Mouse (Mus musculus): ENCODE results near the gene Ctcf. TPM values are rescaled to one million over a fixed set of nuclear protein-coding genes. Genes with fewer than 3 reads are reported as not detected.
A peak's percentile ranks its signal among the peaks of the same experiment; 100 is the strongest.

Ctcf gene
- total RNA-seq, 1 experiment: 65.5 TPM

- peak within 1 kb of the TSS; percentile 87 for H3K9ac ChIP-seq (ENCODE audit: insufficient read depth, low read depth, low read length, poor library complexity, severe bottlenecking)
- in situ Hi-C loops (cut with MboI; ENCODE audit: low sequenced_read_pairs in 2 of 2, unreplicated experiment in 2 of 2): no loop called here
- peaks cover 2 to 11% of the 10 kb centered on the region in 2 experiments; a peak in 1 of 4 replicates for H3K4me1 ChIP-seq (ENCODE audit: control insufficient read depth in 2 of 2, insufficient read depth in 2 of 2, low read length in 2 of 2, poor library complexity in 1 of 2)
- DNase-seq (ENCODE audit: low read depth, low spot score): peak; percentile 92
- peak within 1 kb of the TSS; percentile 92 for H3K27ac ChIP-seq (ENCODE audit: insufficient read depth, low read depth, low read length, poor library complexity, severe bottlenecking)
- peak within 1 kb of the TSS; percentile 78 to 100 for H3K4me3 ChIP-seq (ENCODE audit: insufficient read depth in 1 of 2, low read depth in 1 of 2, low read length in 2 of 2, poor library complexity in 1 of 2, severe bottlenecking in 1 of 2)
- H3K36me3 ChIP-seq (ENCODE audit: control insufficient read depth, insufficient read depth, low read length, poor library complexity, severe bottlenecking): peaks cover 30% of the 10 kb centered on the region
- TF ChIP-seq MAFK (IDR thresholded peaks at IDR 0.05; ENCODE audit: insufficient read depth, low read depth, low read length) (no peak), ZNF384 (IDR thresholded peaks at IDR 0.05; ENCODE audit: low read depth, low read length) (no peak), CHD2 (IDR thresholded peaks at IDR 0.05; ENCODE audit: low read depth, low read length) (0 out of 2 replicates have a peak, but pooled peaks have one; percentile 1), HCFC1 (IDR thresholded peaks at IDR 0.05; ENCODE audit: borderline replicate concordance, insufficient read depth, low read length) (peak; percentile 35; the same call in 1 of the 2 replicates), ZC3H11A (IDR thresholded peaks at IDR 0.05; ENCODE audit: borderline replicate concordance, low read depth, low read length) (no peak)
- no peaks in the 10 kb centered on the region for H3K9me3 ChIP-seq (ENCODE audit: control insufficient read depth, insufficient read depth, low read depth, low read length)
These were observed 64.8 kb downstream of the Ctcf start, which contains the start of the genes Acd and Pard6a for GRCm38 (mm10) chr8:105700966-105701824. Acd (minus strand) TSS chr8:105701102. Pard6a (plus strand) TSS chr8:105701148.

- no peaks in the 10 kb centered on the region for H3K9me3 ChIP-seq (ENCODE audit: control insufficient read depth, insufficient read depth, low read depth, low read length)
- H3K36me3 ChIP-seq (ENCODE audit: control insufficient read depth, insufficient read depth, low read length, poor library complexity, severe bottlenecking): peaks cover 28% of the 10 kb centered on the region
- peak overlapping the region; percentile 72; the same call in 1 of the 2 replicates for H3K9ac ChIP-seq (ENCODE audit: insufficient read depth, low read depth, low read length, poor library complexity, severe bottlenecking)
- peaks cover 2 to 11% of the 10 kb centered on the region in 2 experiments; a peak in 1 of 4 replicates for H3K4me1 ChIP-seq (ENCODE audit: control insufficient read depth in 2 of 2, insufficient read depth in 2 of 2, low read length in 2 of 2, poor library complexity in 1 of 2)
- no peak for DNase-seq (ENCODE audit: low read depth, low spot score)
- H3K4me3 ChIP-seq (ENCODE audit: insufficient read depth in 1 of 2, low read depth in 1 of 2, low read length in 2 of 2, poor library complexity in 1 of 2, severe bottlenecking in 1 of 2): peak overlapping the region; percentile 71 to 78
- H3K27ac ChIP-seq (ENCODE audit: insufficient read depth, low read depth, low read length, poor library complexity, severe bottlenecking): no peak overlapping the region
- no peak for TF ChIP-seq HCFC1 (IDR thresholded peaks at IDR 0.05; ENCODE audit: borderline replicate concordance, insufficient read depth, low read length)
- TF ChIP-seq ZNF384 (IDR thresholded peaks at IDR 0.05; ENCODE audit: low read depth, low read length): no peak
- no peak for TF ChIP-seq ZC3H11A (IDR thresholded peaks at IDR 0.05; ENCODE audit: borderline replicate concordance, low read depth, low read length)
- TF ChIP-seq MAFK (IDR thresholded peaks at IDR 0.05; ENCODE audit: insufficient read depth, low read depth, low read length): no peak
- no peak for TF ChIP-seq CHD2 (IDR thresholded peaks at IDR 0.05; ENCODE audit: low read depth, low read length)
- in situ Hi-C loops (cut with MboI; ENCODE audit: low sequenced_read_pairs in 2 of 2, unreplicated experiment in 2 of 2): no loop called here
These were observed 65.6 kb downstream of the Ctcf start for GRCm38 (mm10) chr8:105702001-105702401.

GRCm38 (mm10) chr8:105702731-105703415 lies 66.5 kb downstream of the Ctcf start:
- Histone ChIP-seq H3K9me3 (ENCODE audit: control insufficient read depth, insufficient read depth, low read depth, low read length) (no peaks in the 10 kb centered on the region), H3K27ac (ENCODE audit: insufficient read depth, low read depth, low read length, poor library complexity, severe bottlenecking) (no peak overlapping the region), H3K4me1 (ENCODE audit: control insufficient read depth in 2 of 2, insufficient read depth in 2 of 2, low read length in 2 of 2, poor library complexity in 1 of 2) (peaks cover 4 to 11% of the 10 kb centered on the region in 2 experiments; a peak in 1 of 4 replicates), H3K9ac (ENCODE audit: insufficient read depth, low read depth, low read length, poor library complexity, severe bottlenecking) (no peak overlapping the region), H3K36me3 (ENCODE audit: control insufficient read depth, insufficient read depth, low read length, poor library complexity, severe bottlenecking) (peaks cover 21% of the 10 kb centered on the region), H3K4me3 (ENCODE audit: insufficient read depth in 1 of 2, low read depth in 1 of 2, low read length in 2 of 2, poor library complexity in 1 of 2, severe bottlenecking in 1 of 2) (no peak overlapping the region)
- DNase-seq (ENCODE audit: low read depth, low spot score): no peak
- TF ChIP-seq CHD2 (IDR thresholded peaks at IDR 0.05; ENCODE audit: low read depth, low read length): no peak
- no peak for TF ChIP-seq ZNF384 (IDR thresholded peaks at IDR 0.05; ENCODE audit: low read depth, low read length)
- no peak for TF ChIP-seq HCFC1 (IDR thresholded peaks at IDR 0.05; ENCODE audit: borderline replicate concordance, insufficient read depth, low read length)
- TF ChIP-seq MAFK (IDR thresholded peaks at IDR 0.05; ENCODE audit: insufficient read depth, low read depth, low read length): no peak
- no peak for TF ChIP-seq ZC3H11A (IDR thresholded peaks at IDR 0.05; ENCODE audit: borderline replicate concordance, low read depth, low read length)
- in situ Hi-C loops (cut with MboI; ENCODE audit: low sequenced_read_pairs in 2 of 2, unreplicated experiment in 2 of 2): no loop called here

GRCm38 (mm10) chr8:105704146-105704812 lies 67.9 kb downstream of the Ctcf start:
- Histone ChIP-seq H3K36me3 (ENCODE audit: control insufficient read depth, insufficient read depth, low read length, poor library complexity, severe bottlenecking) (peaks cover 16% of the 10 kb centered on the region), H3K9me3 (ENCODE audit: control insufficient read depth, insufficient read depth, low read depth, low read length) (no peaks in the 10 kb centered on the region), H3K27ac (ENCODE audit: insufficient read depth, low read depth, low read length, poor library complexity, severe bottlenecking) (no peak overlapping the region), H3K4me3 (ENCODE audit: insufficient read depth in 1 of 2, low read depth in 1 of 2, low read length in 2 of 2, poor library complexity in 1 of 2, severe bottlenecking in 1 of 2) (peak overlapping the region in 1 of 2 experiments; percentile 7; a peak in 1 of 4 replicates), H3K9ac (ENCODE audit: insufficient read depth, low read depth, low read length, poor library complexity, severe bottlenecking) (0 out of 2 replicates have a peak overlapping the region, but pooled peaks have one; percentile 0), H3K4me1 (ENCODE audit: control insufficient read depth in 2 of 2, insufficient read depth in 2 of 2, low read length in 2 of 2, poor library complexity in 1 of 2) (peaks cover 4 to 14% of the 10 kb centered on the region in 2 experiments; a peak in 1 of 4 replicates)
- DNase-seq (ENCODE audit: low read depth, low spot score): no peak
- TF ChIP-seq ZC3H11A (IDR thresholded peaks at IDR 0.05; ENCODE audit: borderline replicate concordance, low read depth, low read length) (no peak), HCFC1 (IDR thresholded peaks at IDR 0.05; ENCODE audit: borderline replicate concordance, insufficient read depth, low read length) (no peak), CHD2 (IDR thresholded peaks at IDR 0.05; ENCODE audit: low read depth, low read length) (no peak), MAFK (IDR thresholded peaks at IDR 0.05; ENCODE audit: insufficient read depth, low read depth, low read length) (no peak), ZNF384 (IDR thresholded peaks at IDR 0.05; ENCODE audit: low read depth, low read length) (no peak)
- in situ Hi-C loops (cut with MboI; ENCODE audit: low sequenced_read_pairs in 2 of 2, unreplicated experiment in 2 of 2): no loop called here

Measured in ES-E14 (cell line).